Mouse (Mus musculus) CD8-positive naive resting alpha-beta T cell, adult 2 months (primary cell): Measurements from ENCODE around the gene Tpo.

ENCODE experiments used
- DNase-seq, 2 experiments: peaks; one replicate each; pipeline ENCODE4 v3.0.0; 2022; ENCODE audit warnings: low read depth in 2 of 2, low spot score in 2 of 2

The Tpo gene

DNA sequence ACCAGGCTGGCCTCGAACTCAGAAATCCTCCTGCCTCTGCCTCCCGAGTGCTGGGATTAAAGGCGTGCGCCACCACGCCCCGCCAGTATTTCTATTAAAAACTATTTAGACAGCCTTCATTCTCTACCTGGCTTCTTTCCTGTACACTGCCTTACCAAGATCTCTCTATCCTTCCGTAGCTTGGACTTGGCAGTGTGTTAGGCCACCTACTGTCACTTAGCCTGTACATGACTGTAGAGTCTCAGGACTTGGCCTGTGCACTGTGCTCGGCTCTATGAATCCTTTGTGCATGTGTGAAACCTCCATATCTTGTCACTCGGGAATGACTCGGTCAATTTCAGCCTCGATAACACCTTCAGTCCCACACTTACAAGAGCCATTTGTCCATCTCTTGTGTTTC, 55.4 kb downstream of the Tpo start:
- no peak for DNase-seq

DNA sequence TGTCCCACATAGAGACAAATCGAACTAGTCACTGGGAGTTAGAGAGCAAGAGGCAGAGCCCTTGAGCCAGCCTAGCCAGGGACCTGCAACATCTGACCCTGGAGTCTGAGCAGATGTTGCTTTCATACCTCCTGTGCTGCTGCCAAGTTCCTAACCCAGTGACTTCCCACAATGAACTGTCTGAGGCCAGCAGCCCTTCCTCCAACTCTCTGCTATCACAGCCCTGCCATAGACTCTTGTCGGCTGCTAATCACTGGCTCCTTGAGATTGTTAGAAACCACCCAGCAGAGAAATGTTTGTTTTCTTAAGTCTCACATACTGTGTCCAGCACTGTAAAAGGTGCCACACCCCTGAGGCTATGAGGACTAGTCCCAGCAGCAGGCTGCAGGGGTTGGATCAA, 56.1 kb downstream of the Tpo start:
- DNase-seq = no peak

DNA sequence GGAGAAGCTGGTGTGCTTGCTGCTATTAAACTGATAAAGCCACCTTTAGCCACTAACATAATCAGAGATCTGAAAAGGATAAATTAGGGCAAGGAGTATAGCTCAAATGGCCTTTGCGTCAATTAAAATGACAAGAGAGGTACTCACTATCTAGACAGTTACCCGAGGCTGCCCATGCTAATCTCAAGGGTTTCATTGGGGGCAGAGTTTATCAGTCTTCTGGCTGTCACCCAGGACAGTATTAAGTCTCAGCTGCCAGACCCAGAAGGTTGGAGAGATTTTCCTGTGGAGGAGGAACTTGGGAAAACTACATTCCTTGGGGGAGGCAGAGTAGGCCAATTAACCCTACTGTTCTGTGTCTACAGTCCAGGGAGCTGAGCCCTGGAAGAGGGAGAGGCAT, 63.1 kb downstream of the Tpo start:
- DNase-seq = no peak

DNA sequence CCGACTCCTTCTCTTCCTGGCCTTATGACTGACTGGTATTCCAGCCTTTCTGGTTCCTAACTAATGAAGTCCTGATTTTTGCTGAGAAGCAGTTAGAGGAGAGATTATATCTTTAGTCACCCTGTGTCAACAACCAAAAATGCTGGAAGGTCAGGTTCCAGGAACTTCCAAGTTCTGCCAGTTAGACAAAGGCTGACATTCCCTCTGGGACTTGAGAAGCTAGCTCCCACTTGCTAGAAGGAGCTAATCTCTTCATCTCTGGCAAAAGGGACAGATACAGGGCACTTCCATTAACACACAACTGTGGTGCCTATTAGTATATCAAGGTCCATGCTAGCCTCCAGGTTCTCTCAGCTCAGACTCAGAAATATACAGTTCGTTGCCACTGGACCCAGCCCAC, 64.6 kb downstream of the Tpo start:
- no peak for DNase-seq

DNA sequence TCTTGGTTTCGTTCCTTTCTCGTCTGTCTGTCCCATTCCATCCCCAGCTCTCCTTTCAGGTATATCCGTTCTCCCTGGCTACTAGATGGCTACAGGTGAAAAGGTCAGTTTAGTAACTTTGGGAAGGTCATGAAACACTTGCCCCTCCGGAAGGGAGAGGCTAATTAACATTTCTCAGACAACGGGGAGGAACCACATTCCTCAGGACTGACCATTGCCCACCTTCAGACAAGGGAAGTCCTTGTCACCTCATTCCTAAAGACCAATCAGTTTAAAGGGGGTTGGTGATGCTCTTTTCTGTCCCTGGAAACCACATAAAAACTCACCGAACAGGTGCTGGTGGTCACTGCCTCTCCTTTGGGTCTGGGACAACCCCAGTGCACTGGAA, 70.3 kb downstream of the Tpo start:
- no peak for DNase-seq

DNA sequence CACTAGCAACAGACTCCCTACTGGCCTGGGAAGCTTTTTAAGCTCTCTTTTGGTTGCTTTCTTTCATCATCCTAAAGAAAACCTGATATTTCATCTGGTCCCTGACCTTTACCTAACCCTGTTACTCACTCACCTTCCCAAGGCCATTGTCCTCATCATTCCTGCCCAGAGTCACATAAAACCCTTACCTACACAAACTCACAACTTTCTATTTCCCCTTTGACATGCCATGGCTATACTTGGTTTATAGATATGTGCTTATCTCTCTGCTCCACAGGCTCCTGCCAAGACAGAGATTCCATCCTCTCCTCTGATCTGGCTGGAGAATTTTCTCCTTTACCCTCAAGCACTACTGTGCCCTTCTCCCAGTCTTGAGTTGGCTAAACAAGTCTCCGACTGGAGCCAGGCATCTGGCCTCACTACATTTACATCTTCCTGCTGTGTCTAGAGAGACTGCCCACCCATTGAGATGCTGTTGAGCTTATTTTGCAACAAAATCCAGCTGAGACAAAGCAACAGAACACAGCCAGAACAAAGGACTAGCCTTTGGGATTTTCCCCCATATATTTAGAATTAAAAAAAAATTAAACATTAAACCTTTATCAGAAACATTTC, 70.8 kb downstream of the Tpo start:
- no peak for DNase-seq

DNA sequence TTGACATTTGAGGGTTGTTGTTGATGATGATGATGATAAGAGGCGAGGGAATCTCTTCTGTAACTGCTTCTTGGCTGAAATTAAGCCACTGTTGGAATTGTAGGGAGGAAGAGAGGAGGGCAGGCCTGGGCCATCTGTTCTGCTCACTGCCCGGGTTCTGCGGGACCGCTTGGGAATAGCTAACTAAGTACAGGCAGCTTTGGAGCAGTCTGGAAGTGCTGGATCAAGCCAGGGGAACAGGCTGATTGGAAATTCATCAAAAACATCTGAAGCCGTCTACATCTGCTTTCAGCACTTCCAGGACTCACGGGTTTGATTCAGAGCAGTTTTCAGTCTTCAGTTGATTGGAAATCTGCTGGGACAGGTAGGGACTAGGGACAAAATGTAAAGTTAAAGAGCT, 74.4 kb downstream of the Tpo start:
- no peak for DNase-seq

DNA sequence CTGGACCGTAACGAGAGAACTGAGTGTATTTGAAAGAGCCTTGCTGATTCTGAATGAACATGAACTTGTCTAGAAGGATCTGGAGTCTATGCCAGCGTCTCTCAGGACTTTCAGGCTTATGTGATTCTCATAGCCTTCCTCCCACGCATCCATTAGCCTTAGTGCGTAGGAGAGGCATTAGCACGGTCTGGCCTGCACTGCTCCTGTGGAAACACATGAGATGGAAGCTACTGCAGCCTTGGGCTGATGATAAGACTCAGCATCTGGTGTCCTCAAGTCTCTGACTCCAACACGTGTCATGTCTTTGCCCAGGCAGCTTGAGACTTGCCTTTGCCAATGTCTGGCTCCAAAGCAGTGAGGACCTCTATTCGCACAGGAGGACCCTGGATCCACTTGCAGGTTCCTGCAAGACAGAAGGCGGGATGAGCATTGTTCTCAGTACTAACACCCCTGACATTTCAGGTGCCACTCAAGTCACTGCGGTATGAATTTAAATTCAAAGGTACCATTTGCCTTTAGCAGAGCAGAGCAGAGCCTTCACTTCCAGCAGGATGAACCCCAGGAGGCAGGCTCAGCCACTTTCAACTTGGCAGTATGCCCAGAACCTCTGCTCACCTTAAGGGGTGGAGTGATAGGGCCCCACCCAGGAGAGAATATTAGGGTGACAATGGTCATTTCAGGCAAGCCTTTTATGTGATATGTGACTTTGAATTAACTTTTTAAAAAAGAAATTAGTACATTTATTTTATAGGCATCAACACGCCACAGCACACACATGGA, 77.5 kb downstream of the Tpo start:
- DNase-seq = no peak

DNA sequence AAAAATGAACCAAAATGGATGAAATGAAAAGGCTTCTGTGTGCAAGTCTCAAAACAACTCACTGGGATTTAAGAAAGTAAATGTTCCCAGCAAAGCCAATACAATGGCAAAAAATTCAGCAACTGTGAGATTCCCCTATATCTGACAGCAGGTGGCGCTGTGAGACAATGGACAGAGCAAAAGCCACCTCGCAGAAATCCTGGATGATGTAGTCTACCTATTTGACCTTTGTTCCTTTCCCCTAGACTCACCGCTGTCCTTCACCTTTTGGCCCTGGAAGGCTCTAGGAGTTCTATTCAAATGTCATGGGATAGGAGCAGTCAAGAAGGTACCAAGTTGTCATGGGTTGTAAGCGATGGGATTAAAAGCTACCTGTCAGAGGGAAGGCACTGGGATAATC, 82.2 kb downstream of the Tpo start:
- no peak for DNase-seq

DNA sequence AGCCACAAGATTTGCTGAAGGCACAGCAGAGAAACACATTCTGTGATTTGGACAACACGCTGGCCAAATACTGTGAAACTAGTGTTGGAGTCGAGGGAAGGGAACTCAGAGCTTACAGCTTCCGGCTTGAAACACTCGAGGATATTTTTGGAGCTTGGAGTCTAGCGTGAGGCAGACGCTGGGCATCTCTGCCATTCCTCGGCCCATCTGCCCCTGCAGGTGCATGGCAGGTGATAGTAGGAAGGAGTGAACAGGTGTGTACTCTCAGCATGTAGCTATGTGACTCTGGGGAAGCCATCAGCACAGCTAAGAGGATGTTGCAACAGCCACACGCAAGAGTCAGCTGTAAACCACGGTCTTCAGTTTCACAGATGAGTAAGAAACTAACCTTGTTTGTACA, 82.6 kb downstream of the Tpo start:
- no peak for DNase-seq

DNA sequence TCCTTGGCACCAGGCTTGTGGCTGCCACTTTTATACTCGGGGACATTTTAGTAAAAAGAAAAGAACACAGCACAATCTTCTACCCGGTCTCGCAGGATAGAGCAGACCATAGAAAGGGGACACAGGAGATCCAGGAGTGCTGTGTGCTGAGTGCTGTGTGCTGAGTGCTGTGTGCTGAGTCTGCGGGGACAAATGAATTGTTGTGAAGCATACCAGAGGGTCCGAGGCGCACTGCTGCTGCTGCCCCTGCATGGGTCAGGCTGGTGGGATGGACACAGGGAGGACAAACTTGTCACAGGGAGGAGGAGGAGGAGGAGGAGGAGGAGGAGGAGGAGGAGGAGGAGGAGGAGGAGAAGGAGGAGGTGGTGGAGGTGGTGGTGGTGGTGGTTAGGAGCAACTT, 83.6 kb downstream of the Tpo start:
- DNase-seq = no peak

DNA sequence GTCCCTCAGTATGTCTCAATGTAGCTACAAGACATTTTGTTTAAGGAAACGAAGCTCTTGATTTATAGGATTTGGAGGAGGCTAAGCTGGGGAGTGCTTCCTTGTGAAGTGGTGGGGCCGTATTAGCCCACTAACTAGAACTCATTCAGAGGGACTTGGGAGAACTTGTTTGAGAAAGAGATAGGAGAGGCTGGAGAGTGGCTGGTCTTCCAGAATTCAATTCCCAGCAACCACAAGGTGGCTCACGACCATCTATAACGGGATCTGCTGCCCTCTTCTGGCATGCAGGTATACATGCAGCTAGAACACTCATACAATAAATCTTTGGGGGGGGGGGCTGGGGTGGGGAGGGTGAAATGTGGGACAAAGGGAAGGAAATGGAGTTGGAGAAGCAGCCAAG, 92.3 kb downstream of the Tpo start:
- DNase-seq = no peak

DNA sequence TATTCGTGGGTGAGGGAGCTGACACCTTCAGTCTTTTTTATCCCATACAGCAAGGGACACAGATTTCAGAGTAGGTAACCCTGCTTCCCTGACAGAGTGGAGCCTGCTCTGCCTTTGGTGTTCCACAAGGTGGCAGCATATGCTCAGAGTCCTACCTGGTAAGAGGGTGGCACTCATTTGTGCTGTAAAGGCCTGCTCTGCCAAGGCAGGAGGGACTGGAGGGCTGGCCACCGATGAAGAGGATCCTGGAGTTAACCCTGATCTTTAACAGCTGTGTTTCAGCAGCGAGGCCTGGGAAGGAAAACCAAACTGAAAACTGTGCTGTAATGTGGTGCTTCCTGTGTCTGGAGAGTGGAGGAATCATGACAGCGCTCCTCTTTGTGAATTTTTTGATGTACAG, 92.9 kb downstream of the Tpo start:
- no peak for DNase-seq

DNA sequence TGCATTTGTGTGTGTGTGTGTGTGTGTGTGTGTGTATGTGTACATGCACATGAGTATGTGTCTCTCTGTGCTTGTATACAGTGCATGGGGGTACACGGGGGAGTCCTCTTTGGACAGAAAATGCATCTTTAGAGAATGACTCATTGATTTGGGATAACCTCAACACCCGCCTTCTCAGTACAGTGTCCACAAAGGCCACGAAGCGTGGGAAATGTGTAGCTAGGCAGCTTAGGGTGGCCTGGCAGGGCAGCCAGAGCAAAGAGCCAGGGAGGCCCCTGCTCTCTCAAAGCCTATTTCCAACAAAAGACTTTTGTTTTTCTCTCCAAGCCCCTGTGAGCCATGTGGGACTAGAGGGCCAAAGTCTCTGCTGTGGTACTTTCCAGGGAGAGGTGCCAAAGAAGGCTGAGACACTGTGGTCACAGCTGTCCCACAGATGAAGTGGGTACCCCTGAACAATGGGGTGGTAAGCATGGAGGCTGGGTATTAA, 95.8 kb downstream of the Tpo start:
- DNase-seq = no peak

DNA sequence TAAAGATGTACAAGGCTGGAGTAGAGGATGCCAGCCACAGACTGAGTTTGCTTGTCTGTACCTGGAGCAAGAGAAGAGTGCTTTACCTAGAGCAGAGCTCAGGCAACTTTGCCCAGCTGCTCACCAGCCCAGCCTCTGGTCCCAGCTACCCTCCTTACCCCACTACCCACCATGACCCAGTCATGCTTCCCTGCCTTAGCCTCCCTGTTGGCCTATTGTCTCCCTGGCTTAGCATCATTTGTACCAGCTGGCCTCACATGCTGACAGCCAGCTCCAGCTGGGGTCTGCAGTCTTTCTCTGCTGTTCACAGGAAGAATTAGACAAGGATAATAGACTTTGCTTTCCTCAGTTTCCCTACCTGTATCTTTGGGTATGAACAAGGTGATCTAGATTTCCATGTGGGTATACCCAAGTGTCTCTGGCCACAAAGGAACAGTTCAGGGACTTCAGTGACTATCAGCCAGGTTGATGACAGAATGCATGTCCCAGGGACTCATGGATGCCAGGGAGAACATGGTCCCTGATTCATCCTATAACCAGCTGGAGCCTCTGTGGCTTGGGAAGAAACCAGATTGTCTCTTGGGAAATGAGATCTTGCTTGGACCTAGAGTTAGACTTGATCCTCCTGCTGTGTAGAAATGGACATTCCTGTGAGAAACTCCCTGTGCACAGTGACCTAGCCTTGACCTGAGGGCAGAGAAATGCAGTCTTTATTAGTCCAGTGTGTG, 96.4 kb downstream of the Tpo start:
- no peak for DNase-seq

DNA sequence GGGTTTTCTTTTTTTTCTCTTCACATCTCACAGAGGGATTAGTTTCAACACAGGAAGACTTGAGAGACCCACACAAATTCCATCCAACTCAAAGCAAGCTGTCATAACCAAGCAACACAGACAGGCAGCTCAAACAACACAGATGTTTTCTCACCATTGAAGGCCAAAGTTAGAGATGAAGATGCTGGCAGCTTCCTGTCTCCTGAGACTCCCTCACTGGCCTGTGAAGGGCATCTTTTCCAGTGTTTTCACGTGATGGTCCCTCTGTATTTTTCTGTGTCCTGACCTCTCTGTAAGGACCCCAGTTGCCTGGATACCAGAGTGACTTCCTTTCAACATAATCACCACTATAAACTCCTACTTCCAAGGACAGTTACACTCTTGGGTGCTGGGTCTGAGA, 97.0 kb downstream of the Tpo start:
- DNase-seq = no peak

DNA sequence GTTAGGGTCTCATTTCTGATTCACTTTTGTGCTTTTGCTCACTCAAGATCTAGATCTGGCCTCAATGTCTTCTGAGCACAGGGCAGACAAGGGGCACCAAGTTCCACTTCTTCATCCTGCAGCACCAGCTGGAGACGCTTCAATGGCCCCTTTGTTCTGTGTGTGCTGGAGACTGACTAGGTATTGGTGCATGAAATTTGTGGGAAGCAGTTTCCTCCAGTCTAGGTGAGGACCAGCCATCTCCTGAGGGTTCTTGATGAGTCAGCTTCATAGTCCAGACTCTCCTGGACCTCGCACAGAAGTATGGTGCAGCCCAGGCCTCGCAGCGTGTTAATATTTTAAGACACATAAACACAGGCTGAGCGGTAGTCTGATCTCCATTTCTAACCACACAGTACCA, 97.7 kb downstream of the Tpo start:
- DNase-seq = no peak

DNA sequence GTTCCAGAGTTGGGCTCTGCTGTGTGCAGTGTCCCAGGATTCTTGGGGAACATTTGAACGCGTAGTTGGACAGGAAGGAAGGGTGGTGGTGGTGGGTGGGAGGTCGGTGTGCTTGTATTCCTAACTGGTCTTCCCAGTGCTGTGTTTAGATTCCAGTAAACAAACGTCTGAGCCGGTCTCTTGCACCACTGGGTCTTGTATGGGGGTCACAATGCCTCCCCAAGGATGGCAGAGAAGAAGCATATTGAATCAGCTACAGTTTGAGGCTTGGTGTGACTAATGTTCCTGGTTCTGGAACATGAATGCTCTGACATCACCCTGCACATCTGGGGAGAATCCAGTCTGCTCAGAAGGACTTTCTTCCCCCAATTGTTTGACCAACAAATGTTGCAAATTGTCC, 101.9 kb downstream of the Tpo start:
- no peak for DNase-seq

DNA sequence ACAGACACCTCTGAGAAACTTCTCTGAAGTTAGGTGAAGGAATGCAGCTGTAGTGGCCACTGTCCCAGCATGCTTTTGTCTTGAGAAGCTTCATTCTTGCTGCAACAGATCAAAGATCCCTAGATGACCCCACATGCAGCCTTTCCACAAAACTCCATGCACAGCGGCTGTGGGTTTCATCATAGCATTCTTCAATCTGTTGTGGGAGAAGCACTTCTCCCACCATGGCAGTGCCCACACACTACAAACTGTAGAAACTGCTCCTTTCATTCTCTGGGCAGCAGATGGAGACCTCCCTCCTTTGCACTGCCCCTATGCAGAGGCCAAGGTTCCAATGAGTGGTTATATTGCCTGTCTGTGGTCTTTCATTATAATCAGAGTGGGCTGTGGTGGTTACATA, 103.3 kb downstream of the Tpo start:
- no peak for DNase-seq

DNA sequence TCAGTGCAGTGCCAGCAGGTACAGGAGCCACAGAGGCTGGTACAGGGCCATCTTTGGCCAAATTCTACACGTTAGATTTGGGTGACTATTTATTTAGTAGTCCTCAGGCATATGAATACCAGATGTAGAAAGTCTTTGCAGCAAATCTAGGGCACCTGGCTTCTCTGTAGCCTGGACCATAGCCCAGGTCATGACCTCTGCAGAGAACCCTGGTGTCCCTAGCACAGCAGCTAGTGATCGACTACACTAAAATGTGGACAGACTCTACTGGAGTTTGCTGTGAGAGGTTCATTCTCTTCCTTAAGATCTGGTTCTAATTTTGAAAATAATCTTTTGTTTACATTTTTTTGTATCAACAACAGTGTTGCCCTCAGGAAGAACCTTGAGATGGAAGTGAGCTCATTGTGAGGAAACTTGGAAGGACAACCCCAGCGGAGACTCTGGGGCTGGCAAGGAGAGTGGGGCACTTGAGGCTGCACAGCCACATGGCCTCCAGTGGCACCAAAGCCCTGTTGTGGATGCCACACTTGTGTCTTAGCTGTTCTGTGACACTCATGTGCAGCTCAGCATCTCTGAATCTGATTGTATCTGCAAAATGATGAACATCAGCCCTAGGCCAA, 104.6 kb downstream of the Tpo start:
- no peak for DNase-seq

DNA sequence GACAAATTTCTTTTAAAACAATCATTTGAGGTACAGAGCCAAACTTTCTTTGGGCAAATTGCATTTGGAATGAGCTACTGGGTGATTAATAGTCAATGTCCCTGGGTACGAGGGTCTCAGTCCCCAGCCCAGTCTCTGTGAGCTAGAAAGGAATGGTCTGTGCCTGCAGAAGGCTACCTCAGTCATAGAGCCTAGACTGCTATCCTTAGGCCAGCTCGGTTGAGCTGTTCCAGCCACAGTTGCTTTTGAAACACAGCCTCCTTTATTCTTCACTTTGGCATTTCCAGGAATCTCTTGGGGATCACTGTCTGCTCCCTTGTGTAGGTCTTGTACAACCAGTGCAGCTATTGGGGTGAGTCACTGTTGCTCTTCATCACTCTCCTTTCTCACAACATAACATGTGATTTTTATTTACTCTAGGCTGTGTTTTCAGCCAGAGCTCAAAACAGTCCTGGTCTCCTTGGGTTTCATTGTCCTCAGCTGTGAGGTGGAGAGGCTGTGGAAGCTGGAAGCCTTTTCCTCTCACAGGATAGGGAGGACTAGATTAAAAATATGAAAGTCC, 108.1 kb downstream of the Tpo start:
- DNase-seq = no peak

DNA sequence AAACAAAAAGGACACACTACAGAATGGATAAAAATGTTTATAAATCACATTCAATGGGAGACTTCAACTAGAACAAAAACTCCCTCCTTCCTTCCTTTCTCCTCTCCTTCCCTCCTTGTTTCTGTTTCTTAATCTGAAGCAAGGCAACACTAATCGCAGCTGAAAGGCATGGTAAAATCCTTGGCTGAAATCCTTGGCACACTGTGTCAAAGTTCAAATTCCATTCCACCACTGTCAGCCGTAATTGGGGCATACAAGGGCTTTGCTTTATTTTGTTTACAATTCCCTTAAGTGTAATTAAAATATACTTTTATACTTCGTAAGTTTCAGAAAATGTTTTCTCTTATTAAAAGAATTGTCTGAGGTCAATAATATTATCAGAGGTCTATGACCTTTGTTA, 108.9 kb downstream of the Tpo start:
- no peak for DNase-seq
